7 mouse cellular contexts compared by ENCODE assay signal in genomic region chr2:94264631-94265098, GRCm38 (mm10).
A peak's percentile ranks its signal among the peaks of the same experiment; 100 is the strongest.
DNase-seq lines count a peak whose midpoint lies in the region; ATAC-seq and TF ChIP-seq lines count a peak whose summit lies in the region.

No protein-coding gene starts in this region.

- H3K9ac ChIP-seq in lung, embryonic 14.5 days: peak overlapping the region; percentile 25; the same call in 1 of the 2 replicates

- H3K9me3 ChIP-seq in lung, embryonic 14.5 days (ENCODE audit: low read depth, low read length): no peaks in the 10 kb centered on the region
- no peaks in the 10 kb centered on the region for H3K9me3 ChIP-seq in limb, embryonic 10.5 days (replicated peaks)

- ATAC-seq in lung, embryonic 14.5 days (ENCODE audit: insufficient read depth): peak; percentile 44; the same call in 1 of the 2 replicates

- no peaks in the 10 kb centered on the region for H3K36me3 ChIP-seq in lung, embryonic 14.5 days (ENCODE audit: insufficient read depth)
- no peaks in the 10 kb centered on the region for H3K36me3 ChIP-seq in limb, embryonic 10.5 days

- DNase-seq in lung, embryonic 14.5 days: no peak
- no peak for DNase-seq in lung, postnatal 25 days (ENCODE audit: low spot score)
- no peak for DNase-seq in limb, embryonic 10.5 days (ENCODE audit: low spot score)
- peak; percentile 67 for DNase-seq in retina, embryonic 14.5 days (ENCODE audit: low spot score)
- DNase-seq in thymus, postnatal 0 days (ENCODE audit: low spot score): no peak
- DNase-seq in left cerebral cortex, postnatal 10 days (ENCODE audit: extremely low spot score in 1 of 2, low spot score in 2 of 2): no peak

- peaks cover 8% of the 10 kb centered on the region for H3K4me1 ChIP-seq in lung, embryonic 14.5 days (ENCODE audit: insufficient read depth)
- peaks cover 14% of the 10 kb centered on the region for H3K4me1 ChIP-seq in embryonic fibroblast, embryonic 13.5 days (ENCODE audit: control insufficient read depth, insufficient read depth, low read length)
- peaks cover 27% of the 10 kb centered on the region for H3K4me1 ChIP-seq in limb, embryonic 10.5 days

- 0% methylated on average over 12 of the region's 12 CpGs for WGBS in lung, embryonic 14.5 days
- 2% methylated on average over 12 of the region's 12 CpGs for WGBS in limb, embryonic 10.5 days

- no peak overlapping the region for H3K27ac ChIP-seq in lung, embryonic 14.5 days (ENCODE audit: low read depth)
- H3K27ac ChIP-seq in embryonic fibroblast, embryonic 13.5 days (ENCODE audit: insufficient read depth, low read length): no peak overlapping the region
- H3K27ac ChIP-seq in limb, embryonic 10.5 days: no peak overlapping the region

- peak overlapping the region; percentile 28 for H3K4me3 ChIP-seq in lung, embryonic 14.5 days (ENCODE audit: low read depth, low read length)
- peak overlapping the region; percentile 22; the same call in 1 of the 2 replicates for H3K4me3 ChIP-seq in embryonic fibroblast, embryonic 13.5 days (ENCODE audit: insufficient read depth, low read length)
- H3K4me3 ChIP-seq in limb, embryonic 10.5 days: peak overlapping the region; percentile 35

- TF ChIP-seq CTCF in lung, embryonic 14.5 days (IDR thresholded peaks at IDR 0.05; ENCODE audit: low read depth): no peak
- no peak for TF ChIP-seq CTCF in embryonic fibroblast, embryonic 13.5 days (IDR thresholded peaks at IDR 0.05; ENCODE audit: borderline replicate concordance, insufficient read depth, low read length)

- H3K27me3 ChIP-seq in lung, embryonic 14.5 days (ENCODE audit: insufficient read depth, low read length): peaks cover 9% of the 10 kb centered on the region; the same call in 1 of the 2 replicates
- H3K27me3 ChIP-seq in limb, embryonic 10.5 days (ENCODE audit: low read depth, poor library complexity, severe bottlenecking): peaks cover 80% of the 10 kb centered on the region

- intact Hi-C loops in left cerebral cortex, postnatal 10 days (cut with DNase I): no loop called here

- TF ChIP-seq POLR2A in embryonic fibroblast, embryonic 13.5 days (IDR thresholded peaks at IDR 0.05; ENCODE audit: low read depth, low read length): no peak

- H3K4me2 ChIP-seq in lung, embryonic 14.5 days: peak overlapping the region; percentile 61
